Comparison of ENCODE assay signal across 8 mouse cellular contexts in the genomic region with DNA sequence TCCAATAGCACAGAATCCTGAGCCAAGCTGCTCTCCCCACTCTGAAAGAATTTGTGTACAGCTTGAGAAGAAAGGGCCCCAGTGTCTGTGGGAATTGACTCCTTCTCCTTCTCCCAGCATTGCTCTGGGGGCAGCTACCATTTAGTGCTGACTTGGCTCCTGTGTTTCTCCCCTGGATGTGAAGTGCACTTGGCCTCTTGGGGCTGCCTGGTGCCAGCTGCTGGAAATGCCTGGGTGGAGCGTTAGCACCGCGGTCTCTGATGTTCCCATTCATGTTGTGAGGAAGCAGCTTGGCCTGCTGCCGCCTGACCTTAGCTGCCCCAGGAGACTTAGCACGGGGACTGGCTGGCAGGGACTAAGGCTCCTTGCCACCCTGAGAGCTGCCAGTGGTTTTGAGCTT. TPM values are rescaled to one million over a fixed set of nuclear protein-coding genes. Genes with fewer than 3 reads are reported as not detected.
DNase-seq lines count a peak whose midpoint lies in the region; ATAC-seq and TF ChIP-seq lines count a peak whose summit lies in the region.

No protein-coding gene starts in this region.

- H3K27ac ChIP-seq in cerebellum, adult 2 months (ENCODE audit: insufficient read depth, low read length), result peak overlapping the region; percentile 28; the same call in 1 of the 2 replicates

- intact Hi-C loops in gastrocnemius, postnatal 14 days (cut with DNase I; ENCODE audit: low total_unique reads), result no loop called here

- no peak for TF ChIP-seq POLR2A in cerebellum, adult 2 months (IDR thresholded peaks at IDR 0.05; ENCODE audit: borderline replicate concordance, insufficient read depth, low read length)

- WGBS in cerebellum, adult 2 months, result 33% methylated on average over 5 of the region's 5 CpGs

- ATAC-seq in monocyte, adult 5-6 weeks (replicated peaks; ENCODE audit: insufficient number of reproducible peaks, low FRiP score, low TSS enrichment, poor library complexity, severe bottlenecking), result no peak

- H3K4me3 ChIP-seq in cerebellum, adult 2 months (replicated peaks; ENCODE audit: insufficient read depth, low read depth, low read length), result no peak overlapping the region

- H3K4me1 ChIP-seq in cerebellum, adult 2 months (ENCODE audit: control insufficient read depth, insufficient read depth, low read length), result no peaks in the 10 kb centered on the region

- no peaks in the 10 kb centered on the region for H3K27me3 ChIP-seq in cerebellum, adult 2 months (ENCODE audit: control insufficient read depth, insufficient read depth, low read length)

- no peak for TF ChIP-seq CTCF in cerebellum, adult 2 months (IDR thresholded peaks at IDR 0.05; ENCODE audit: borderline replicate concordance, insufficient read depth, low read depth, low read length)

- peak; percentile 24 to 41 for DNase-seq in cerebellum, adult 2 months
- no peak for DNase-seq in cerebellum, adult 11 months
- DNase-seq in adipocyte (ENCODE audit: low spot score), result peak; percentile 60
- peak; percentile 82 for DNase-seq in gastrocnemius, postnatal 14 days
- DNase-seq in left cerebral cortex, adult 11 months (ENCODE audit: low spot score), result peak; percentile 54
- DNase-seq in retina, embryonic 14.5 days (ENCODE audit: low spot score), result no peak
- no peak for DNase-seq in spleen, adult 12 weeks (ENCODE audit: low spot score)

RNA-seq across cellular contexts. Expression of gene Tbc1d10a, which starts 12.0 kb away (rescaled TPM):
- 33.3 and 34.1 TPM in 2 replicates for polyA plus RNA-seq in cerebellum, adult 2 months (2012; rRNA removed)
- total RNA-seq in gastrocnemius, postnatal 14 days (2021), result 1 to 10 TPM; 5.3 to 5.4 TPM
- 9.5 to 17.6 TPM (median 16.9 TPM) in 3 replicates for total RNA-seq in monocyte, adult 5-6 weeks (2017)

RNA-seq across cellular contexts. Expression of gene Sf3a1, which starts 14.4 kb away (rescaled TPM):
- polyA plus RNA-seq in cerebellum, adult 2 months (2012; rRNA removed), result 50.0 and 54.3 TPM in 2 replicates
- total RNA-seq in gastrocnemius, postnatal 14 days (2021), result 10 to 100 TPM; 17.1 to 22.8 TPM
- total RNA-seq in monocyte, adult 5-6 weeks (2017), result 14.2 to 26.6 TPM (median 15.3 TPM) in 3 replicates

RNA-seq across cellular contexts. Expression of gene Ccdc157, which starts 14.5 kb away (rescaled TPM):
- 15.6 and 15.8 TPM in 2 replicates for polyA plus RNA-seq in cerebellum, adult 2 months (2012; rRNA removed)
- 1 to 10 TPM; 3.3 to 5.6 TPM for total RNA-seq in gastrocnemius, postnatal 14 days (2021)
- 1.3 to 9.2 TPM (median 1.4 TPM) in 3 replicates for total RNA-seq in monocyte, adult 5-6 weeks (2017)

RNA-seq across cellular contexts. Expression of gene Rnf215, which starts 39.6 kb away (rescaled TPM):
- polyA plus RNA-seq in cerebellum, adult 2 months (2012; rRNA removed), result 39.5 and 39.9 TPM in 2 replicates
- 1 to 10 TPM; 6.3 to 8.7 TPM for total RNA-seq in gastrocnemius, postnatal 14 days (2021)
- 24.5 to 32.4 TPM (median 30.3 TPM) in 3 replicates for total RNA-seq in monocyte, adult 5-6 weeks (2017)

RNA-seq across cellular contexts. Expression of gene Castor1, which starts 43.4 kb away (rescaled TPM):
- polyA plus RNA-seq in cerebellum, adult 2 months (2012; rRNA removed), result 5.1 and 5.6 TPM in 2 replicates
- 1 to 10 TPM; 4.3 to 8.9 TPM for total RNA-seq in gastrocnemius, postnatal 14 days (2021)
- total RNA-seq in monocyte, adult 5-6 weeks (2017), result 0.64 to 8.6 TPM (median 2.4 TPM) in 3 replicates

Comparison
In these comparisons a context has a peak if more than half of its experiments do, and no peak if none do; other contexts are left out.
1. DNase-seq: peak in cerebellum, adult 2 months (2 of 2), adipocyte (single experiment), gastrocnemius, postnatal 14 days (single experiment) and left cerebral cortex, adult 11 months (single experiment); none in cerebellum, adult 11 months (single experiment), retina, embryonic 14.5 days (single experiment) and spleen, adult 12 weeks (single experiment).